Mouse (Mus musculus): ENCODE data around the gene Epm2aip1. TPM values are rescaled to one million over a fixed set of nuclear protein-coding genes. Genes with fewer than 3 reads are reported as not detected.

Epm2aip1 gene
- polyA plus RNA-seq (2012; ENCODE audit: low replicate concordance) = 3.2 and 4.7 TPM in 2 replicates

DNA sequence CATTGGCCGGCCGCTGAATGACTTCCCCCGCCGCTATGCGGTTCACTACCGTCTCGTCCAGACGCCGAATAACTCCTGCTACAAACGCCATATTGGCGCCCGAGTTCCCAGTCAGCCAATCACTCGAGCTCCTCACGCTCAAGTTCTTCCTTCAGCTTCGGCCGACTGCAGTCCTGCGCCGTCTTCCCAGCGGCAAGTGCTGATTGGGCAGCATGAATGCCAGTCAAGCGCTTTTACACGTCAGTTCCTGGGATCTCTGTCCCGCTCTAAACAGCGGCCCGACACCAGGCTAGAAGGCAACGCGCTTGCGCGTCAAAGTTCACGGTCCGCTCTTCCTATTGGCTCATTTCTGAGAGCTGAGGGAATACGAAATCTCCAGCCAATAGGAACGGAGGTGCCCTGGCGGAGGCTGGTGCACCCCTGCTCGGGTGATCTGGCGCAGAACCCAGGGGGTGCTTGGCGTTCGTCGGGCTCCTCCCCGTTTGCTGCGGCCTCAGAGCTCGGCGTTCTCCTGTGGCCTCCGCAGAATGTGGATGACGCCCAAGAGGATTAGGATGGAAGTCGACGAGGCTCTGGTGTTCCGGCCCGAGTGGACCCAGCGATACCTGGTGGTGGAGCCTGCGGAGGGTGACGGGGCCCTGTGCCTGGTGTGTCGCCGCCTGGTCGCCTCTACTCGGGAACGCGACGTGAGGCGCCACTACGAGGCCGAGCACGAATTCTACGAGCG, at the start of gene Epm2aip1, which contains the start of gene Mlh1:
Gene Epm2aip1, plus strand, starts transcription at position 496 of the 727 bp plus-strand sequence.
Gene Mlh1, minus strand, starts transcription at position 358 of the 727 bp plus-strand sequence.

DNA sequence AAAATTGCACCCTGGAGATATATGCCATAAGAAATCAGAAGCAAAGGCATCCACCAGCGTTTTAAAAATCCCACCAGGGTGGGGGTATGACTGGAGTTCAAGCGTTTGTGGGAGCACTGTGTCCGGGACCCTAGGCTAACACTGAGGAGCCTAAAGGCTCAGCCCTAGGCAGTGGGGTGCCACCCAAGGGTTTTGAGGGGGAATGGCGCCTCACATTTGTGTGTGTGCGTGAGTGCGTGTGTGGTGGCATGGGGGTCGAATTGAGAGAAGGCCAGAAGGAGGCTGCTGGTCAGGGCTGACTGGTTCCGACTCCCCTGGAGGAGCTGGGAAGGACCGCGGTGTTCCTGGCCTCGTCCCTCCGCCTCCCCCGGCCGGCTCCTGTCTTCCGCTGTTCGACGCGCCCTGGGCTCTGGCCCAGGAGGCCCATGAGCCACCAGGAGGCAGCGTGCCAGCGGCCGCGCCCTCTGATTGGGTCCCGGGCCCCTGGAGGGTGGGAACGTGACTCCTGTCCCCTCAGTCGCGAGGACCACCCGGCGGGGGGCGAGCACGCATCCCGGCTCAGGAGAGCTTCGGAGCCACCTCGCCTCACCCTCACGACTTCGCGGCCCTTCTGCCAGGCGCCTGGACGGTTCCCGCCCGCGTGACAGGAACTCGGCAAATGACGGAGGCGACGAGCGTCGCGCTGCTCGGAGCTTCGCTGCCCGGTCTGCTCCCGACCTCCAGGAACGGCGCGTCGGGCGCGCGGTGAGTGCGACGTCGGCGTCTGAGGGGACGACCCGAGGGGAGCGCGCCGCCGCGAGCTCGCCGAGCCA, 39.5 kb downstream of the Epm2aip1 start, which contains the start of gene Trank1:
Gene Trank1, plus strand, starts transcription at position 709 of the 812 bp plus-strand sequence.

Other genes with a start within 250 kb of the Epm2aip1 start
- gene Ccrl2, start 214.4 kb upstream of the Epm2aip1 start, polyA plus RNA-seq (2012; ENCODE audit: low replicate concordance) = 1.1 and 3.3 TPM in 2 replicates
- gene Lrrfip2, start 154.3 kb upstream of the Epm2aip1 start, polyA plus RNA-seq (2012; ENCODE audit: low replicate concordance) = 15.4 and 15.9 TPM in 2 replicates
- 5.5 and 7.1 TPM in 2 replicates for gene Mlh1, start 138 bp upstream of the Epm2aip1 start, polyA plus RNA-seq (2012; ENCODE audit: low replicate concordance)
- gene Trank1, start 39.8 kb downstream of the Epm2aip1 start, polyA plus RNA-seq (2012; ENCODE audit: low replicate concordance) = 0.01 TPM in 1 of 2 replicates, not detected in the other
- gene Dclk3, start 167.2 kb downstream of the Epm2aip1 start, polyA plus RNA-seq (2012; ENCODE audit: low replicate concordance) = 0.05 TPM in 1 of 2 replicates, not detected in the other

All from hematopoietic multipotent progenitor cell, adult 10-12 weeks (in vitro differentiated cells).